Mouse (Mus musculus) megakaryocyte-erythroid progenitor cell, adult 5-6 weeks (primary cell): ENCODE data around the gene Lztr1. TPM values are rescaled to one million over a fixed set of nuclear protein-coding genes. Genes with fewer than 3 reads are reported as not detected.
"Not testable (repeated sequence)": the region's sequence is repeated elsewhere in the genome, so short reads cannot be mapped to it uniquely, and the experiment has no call there.

ENCODE experiments used
- ATAC-seq: replicated peaks from 2 replicates; pipeline ENCODE4 v1.8.0; 2016; ENCODE audit warnings: mild to moderate bottlenecking, inconsistent platforms; ENCODE audit not compliant: severe bottlenecking, poor library complexity, low FRiP score, low TSS enrichment
- total RNA-seq, 2 experiments: library from RNA; stranded (forward) in 1 of 2; stranded (reverse) in 1 of 2; fragments of 200-1000, 215-1000 nt in 1 of 2; fragments of >200 nt in 1 of 2; fragmentation: Nextera tagmentation in 1 of 2; gene quantifications; 2 replicates each; pipeline ENCODE4 v1.2.3; 2014 to 2017

Lztr1 gene
- total RNA-seq, 2 experiments from 2014 or later = 50.4 to 72.1 TPM

- no peak for ATAC-seq
Measured at GRCm38 (mm10) chr16:17499249-17499883, 9.1 kb upstream of the Lztr1 start.

- ATAC-seq = no peak
Measured at GRCm38 (mm10) chr16:17502681-17503080, 5.8 kb upstream of the Lztr1 start.

- ATAC-seq = no peak
Measured at GRCm38 (mm10) chr16:17507018-17507552, 1.4 kb upstream of the Lztr1 start.

GRCm38 (mm10) chr16:17508031-17508430 is 457 bp upstream of the Lztr1 start:
- not testable (repeated sequence) for ATAC-seq

GRCm38 (mm10) chr16:17509240-17509597 is 731 bp downstream of the Lztr1 start:
- ATAC-seq = 0 out of 2 replicates have a peak, but pooled peaks have one; percentile 0

GRCm38 (mm10) chr16:17510143-17510542 is 1.7 kb downstream of the Lztr1 start:
- no peak for ATAC-seq

GRCm38 (mm10) chr16:17510686-17511085 is 2.2 kb downstream of the Lztr1 start:
- no peak for ATAC-seq

- ATAC-seq = no peak
Measured at GRCm38 (mm10) chr16:17511431-17511830, 2.9 kb downstream of the Lztr1 start.

- no peak for ATAC-seq
Measured at GRCm38 (mm10) chr16:17518910-17519309, 10.4 kb downstream of the Lztr1 start.

GRCm38 (mm10) chr16:17524156-17524555 is 15.7 kb downstream of the Lztr1 start:
- ATAC-seq = no peak

- ATAC-seq = no peak
Measured at GRCm38 (mm10) chr16:17525524-17525923, 17.0 kb downstream of the Lztr1 start.

GRCm38 (mm10) chr16:17526223-17526622 is 17.7 kb downstream of the Lztr1 start:
- no peak for ATAC-seq

GRCm38 (mm10) chr16:17527606-17528005 is 19.1 kb downstream of the Lztr1 start:
- ATAC-seq = no peak

- no peak for ATAC-seq
Measured at GRCm38 (mm10) chr16:17528276-17528675, 19.8 kb downstream of the Lztr1 start.

GRCm38 (mm10) chr16:17529981-17530586 is 21.6 kb downstream of the Lztr1 start:
- ATAC-seq = 0 out of 2 replicates have a peak, but pooled peaks have one; percentile 1

- ATAC-seq = peak; percentile 91
Measured at GRCm38 (mm10) chr16:17530640-17531288, 22.3 kb downstream of the Lztr1 start, which contains the start of gene Thap7. Thap7 (minus strand) TSS chr16:17531136.

- ATAC-seq = peak; percentile 31; the same call in 1 of the 2 replicates
Measured at GRCm38 (mm10) chr16:17532271-17532670, 23.8 kb downstream of the Lztr1 start.

- ATAC-seq = no peak
Measured at GRCm38 (mm10) chr16:17532676-17533329, 24.3 kb downstream of the Lztr1 start.

GRCm38 (mm10) chr16:17536584-17536983 is 28.1 kb downstream of the Lztr1 start:
- ATAC-seq = no peak

- no peak for ATAC-seq
Measured at GRCm38 (mm10) chr16:17542632-17543031, 34.1 kb downstream of the Lztr1 start.
